Mouse (Mus musculus): ENCODE data around the gene Ssbp3. TPM values are rescaled to one million over a fixed set of nuclear protein-coding genes. Genes with fewer than 3 reads are reported as not detected.

Ssbp3 gene
- polyA plus RNA-seq, 1 experiment: 27.8 TPM

DNA sequence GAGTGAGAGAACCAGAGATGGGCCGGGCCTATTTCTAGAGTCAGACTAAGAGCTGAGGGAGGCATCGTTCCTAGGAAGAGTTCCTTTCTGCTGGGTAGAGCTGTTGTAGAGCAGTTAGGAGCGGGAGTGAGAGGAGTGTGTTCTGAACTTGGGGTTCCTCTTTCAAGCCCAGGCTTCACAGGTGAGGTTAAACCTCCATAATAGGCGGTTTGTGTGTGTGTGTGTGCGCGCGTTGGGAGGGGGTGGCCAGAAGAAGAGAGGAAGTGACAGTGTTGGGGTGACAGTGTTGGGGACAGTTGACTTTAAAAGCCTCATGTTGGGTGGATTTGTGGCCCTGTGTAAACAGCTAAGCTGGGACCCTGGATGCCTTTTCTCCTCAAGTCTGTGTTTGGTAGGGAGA, 22.1 kb downstream of the Ssbp3 start:
- Histone ChIP-seq H3K4me3 (ENCODE audit: extremely low read depth, insufficient read depth, insufficient read length) (no peak overlapping the region), H3K4me1 (ENCODE audit: control insufficient read depth, insufficient read depth, insufficient read length) (peaks cover 11% of the 10 kb centered on the region; the same call in 1 of the 2 replicates), H3K27ac (ENCODE audit: insufficient read depth, low read length) (no peak overlapping the region), H3K36me3 (ENCODE audit: control insufficient read depth, insufficient read depth, low read length) (no peaks in the 10 kb centered on the region), H3K27me3 (ENCODE audit: control insufficient read depth, insufficient read depth, low read length) (no peaks in the 10 kb centered on the region)
- TF ChIP-seq POLR2A (IDR thresholded peaks at IDR 0.05; ENCODE audit: low read depth, low read length): no peak
- TF ChIP-seq CTCF (IDR thresholded peaks at IDR 0.05; ENCODE audit: extremely low read depth, insufficient read depth, insufficient read length, insufficient replicate concordance): no peak
- no peak for DNase-seq (ENCODE audit: low read depth in 1 of 2, low spot score in 2 of 2)
- WGBS: 60% methylated on average over 7 of the region's 7 CpGs

DNA sequence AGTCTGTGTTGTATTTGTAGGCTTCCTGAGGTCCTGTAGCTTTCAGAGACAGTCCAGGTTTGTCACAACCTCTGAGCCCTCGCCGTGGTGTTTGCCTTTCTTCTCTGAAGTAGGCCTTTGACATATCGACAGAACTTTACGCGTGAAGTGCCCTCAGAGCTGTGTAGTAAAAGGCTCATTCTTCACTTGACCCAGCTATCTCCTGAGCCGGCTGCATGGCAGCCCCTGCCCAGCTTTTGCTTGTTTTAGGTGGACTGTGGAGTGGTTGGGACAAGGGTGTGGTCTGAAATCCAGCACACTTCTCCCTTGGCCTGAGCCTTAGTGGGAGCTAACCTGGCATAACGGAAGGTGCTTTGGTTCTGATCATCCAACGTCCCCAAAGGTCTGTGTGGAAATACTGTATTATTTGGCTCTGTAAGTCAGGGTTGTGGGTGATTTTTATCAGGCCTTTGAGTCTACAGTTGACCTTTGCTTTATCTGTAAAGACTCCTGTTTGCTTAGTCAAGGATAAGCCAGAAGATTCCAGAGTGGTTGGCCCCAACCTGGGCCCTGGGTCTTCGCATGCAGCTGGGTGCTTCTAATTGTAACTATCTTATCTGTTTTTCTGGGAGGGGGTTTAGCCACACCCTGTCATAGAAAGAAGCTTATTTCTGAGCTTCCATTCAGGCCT, 23.4 kb downstream of the Ssbp3 start:
- TF ChIP-seq CTCF (IDR thresholded peaks at IDR 0.05; ENCODE audit: extremely low read depth, insufficient read depth, insufficient read length, insufficient replicate concordance) (no peak), POLR2A (IDR thresholded peaks at IDR 0.05; ENCODE audit: low read depth, low read length) (no peak)
- no peak for DNase-seq (ENCODE audit: low read depth in 1 of 2, low spot score in 2 of 2)
- 87% methylated on average over 9 of the region's 9 CpGs for WGBS
- H3K4me3 ChIP-seq (ENCODE audit: extremely low read depth, insufficient read depth, insufficient read length): no peak overlapping the region
- H3K27ac ChIP-seq (ENCODE audit: insufficient read depth, low read length): no peak overlapping the region
- H3K27me3 ChIP-seq (ENCODE audit: control insufficient read depth, insufficient read depth, low read length): no peaks in the 10 kb centered on the region
- no peaks in the 10 kb centered on the region for H3K36me3 ChIP-seq (ENCODE audit: control insufficient read depth, insufficient read depth, low read length)
- peaks cover 11% of the 10 kb centered on the region; the same call in 1 of the 2 replicates for H3K4me1 ChIP-seq (ENCODE audit: control insufficient read depth, insufficient read depth, insufficient read length)

DNA sequence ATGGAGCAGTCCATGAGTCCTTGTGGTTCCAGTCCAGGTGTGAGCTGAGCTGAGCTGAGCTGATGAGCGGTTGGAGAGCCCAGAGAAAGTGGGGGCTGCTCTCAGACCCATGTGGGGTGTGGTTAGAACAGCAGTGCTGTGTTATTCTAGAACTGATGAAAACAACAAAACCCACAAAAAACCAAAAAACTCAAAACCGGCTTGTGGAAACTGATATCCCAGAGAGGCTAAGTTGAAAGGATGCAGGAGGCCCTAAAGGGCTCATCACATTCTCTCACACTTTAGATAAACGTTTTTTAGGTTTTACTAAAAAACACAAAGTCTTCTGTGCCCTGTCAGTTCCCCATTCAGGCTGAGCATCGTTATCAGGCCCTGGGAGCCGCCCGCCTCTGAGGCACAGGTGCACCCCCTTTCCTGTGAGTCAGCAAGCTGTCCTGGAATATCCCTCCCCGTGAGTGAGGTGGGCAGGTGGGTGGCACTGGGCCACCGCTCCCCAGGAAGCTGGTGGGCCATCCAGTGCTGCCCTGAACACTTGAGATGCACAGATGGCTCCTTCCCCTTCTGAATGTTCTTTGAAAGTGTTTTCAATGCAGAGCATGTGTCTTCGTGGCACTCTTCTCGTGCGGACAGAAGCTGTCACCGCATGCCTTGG, 24.6 kb downstream of the Ssbp3 start:
- WGBS: 27% methylated on average over 12 of the region's 12 CpGs
- Histone ChIP-seq H3K4me3 (ENCODE audit: extremely low read depth, insufficient read depth, insufficient read length) (no peak overlapping the region), H3K36me3 (ENCODE audit: control insufficient read depth, insufficient read depth, low read length) (no peaks in the 10 kb centered on the region), H3K27me3 (ENCODE audit: control insufficient read depth, insufficient read depth, low read length) (no peaks in the 10 kb centered on the region), H3K27ac (ENCODE audit: insufficient read depth, low read length) (no peak overlapping the region), H3K4me1 (ENCODE audit: control insufficient read depth, insufficient read depth, insufficient read length) (peaks cover 16% of the 10 kb centered on the region; the same call in 1 of the 2 replicates)
- DNase-seq (ENCODE audit: low read depth in 1 of 2, low spot score in 2 of 2): no peak
- no peak for TF ChIP-seq CTCF (IDR thresholded peaks at IDR 0.05; ENCODE audit: extremely low read depth, insufficient read depth, insufficient read length, insufficient replicate concordance)
- no peak for TF ChIP-seq POLR2A (IDR thresholded peaks at IDR 0.05; ENCODE audit: low read depth, low read length)

DNA sequence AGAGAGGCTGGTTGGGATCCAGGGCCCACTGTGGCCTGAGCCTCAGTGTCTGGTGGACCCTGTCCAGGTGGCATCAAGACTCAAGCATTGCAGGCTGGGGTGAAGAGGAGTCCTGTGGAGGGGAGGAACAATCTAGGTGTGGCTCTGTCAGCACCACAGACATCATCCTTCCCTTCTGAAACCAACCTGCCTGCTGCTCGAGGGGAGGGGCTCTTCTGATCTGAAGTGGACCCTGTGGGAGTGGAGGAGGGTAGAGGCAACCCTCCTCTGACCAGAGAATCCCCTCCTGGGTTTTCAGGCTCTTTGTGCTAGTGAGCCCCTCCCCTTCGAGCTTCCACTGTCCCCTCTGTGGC, 25.1 kb downstream of the Ssbp3 start:
- 31% methylated on average over 2 of the region's 2 CpGs for WGBS
- Histone ChIP-seq H3K36me3 (ENCODE audit: control insufficient read depth, insufficient read depth, low read length) (no peaks in the 10 kb centered on the region), H3K27ac (ENCODE audit: insufficient read depth, low read length) (no peak overlapping the region), H3K4me1 (ENCODE audit: control insufficient read depth, insufficient read depth, insufficient read length) (peaks cover 17% of the 10 kb centered on the region; the same call in 1 of the 2 replicates), H3K27me3 (ENCODE audit: control insufficient read depth, insufficient read depth, low read length) (no peaks in the 10 kb centered on the region), H3K4me3 (ENCODE audit: extremely low read depth, insufficient read depth, insufficient read length) (no peak overlapping the region)
- TF ChIP-seq CTCF (IDR thresholded peaks at IDR 0.05; ENCODE audit: extremely low read depth, insufficient read depth, insufficient read length, insufficient replicate concordance) (no peak), POLR2A (IDR thresholded peaks at IDR 0.05; ENCODE audit: low read depth, low read length) (no peak)
- no peak for DNase-seq (ENCODE audit: low read depth in 1 of 2, low spot score in 2 of 2)

DNA sequence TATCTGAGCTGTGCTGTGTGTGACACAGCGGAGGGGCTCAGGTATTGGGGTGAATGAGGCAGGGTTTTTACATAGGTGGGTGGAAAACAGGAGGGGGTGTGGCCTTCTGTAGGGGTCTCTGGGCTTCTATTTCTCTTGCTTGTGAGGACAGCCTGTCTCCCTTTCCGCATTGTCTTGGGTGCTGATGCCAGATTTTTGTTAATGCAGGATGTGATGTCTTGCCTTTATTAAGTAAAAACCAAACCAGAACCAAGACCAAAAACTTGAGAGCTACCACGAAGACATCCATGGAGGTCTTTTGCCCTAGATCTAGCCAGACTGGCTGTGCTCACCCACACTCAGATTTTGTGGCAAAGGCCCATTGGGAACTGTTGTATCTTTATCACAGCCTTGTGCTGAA, 25.5 kb downstream of the Ssbp3 start:
- WGBS: 90% methylated on average over 3 of the region's 3 CpGs
- Histone ChIP-seq H3K27ac (ENCODE audit: insufficient read depth, low read length) (no peak overlapping the region), H3K27me3 (ENCODE audit: control insufficient read depth, insufficient read depth, low read length) (no peaks in the 10 kb centered on the region), H3K4me1 (ENCODE audit: control insufficient read depth, insufficient read depth, insufficient read length) (peaks cover 22% of the 10 kb centered on the region; the same call in 1 of the 2 replicates), H3K36me3 (ENCODE audit: control insufficient read depth, insufficient read depth, low read length) (no peaks in the 10 kb centered on the region), H3K4me3 (ENCODE audit: extremely low read depth, insufficient read depth, insufficient read length) (no peak overlapping the region)
- no peak for DNase-seq (ENCODE audit: low read depth in 1 of 2, low spot score in 2 of 2)
- TF ChIP-seq CTCF (IDR thresholded peaks at IDR 0.05; ENCODE audit: extremely low read depth, insufficient read depth, insufficient read length, insufficient replicate concordance) (no peak), POLR2A (IDR thresholded peaks at IDR 0.05; ENCODE audit: low read depth, low read length) (no peak)

DNA sequence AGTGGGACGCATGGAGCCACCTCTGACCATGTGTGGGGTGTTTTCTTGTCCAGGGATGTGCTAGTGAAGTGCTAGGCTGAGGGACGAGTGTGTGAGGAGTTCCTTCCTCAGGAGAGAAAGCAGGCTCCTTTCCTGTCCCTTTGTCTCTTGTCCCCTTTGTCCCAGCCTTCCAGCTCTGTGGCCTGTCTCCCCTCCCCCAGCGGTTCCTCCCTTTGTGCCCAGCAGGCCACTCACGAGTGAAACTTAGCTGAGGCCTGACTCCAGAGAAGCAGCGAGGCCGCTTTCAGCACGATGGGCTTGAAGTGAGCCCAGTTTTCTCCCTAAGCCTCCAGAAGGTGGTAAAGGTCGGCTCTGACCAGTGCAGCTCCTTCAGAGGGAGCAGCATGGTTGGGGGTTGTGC, 26.2 kb downstream of the Ssbp3 start:
- DNase-seq (ENCODE audit: low read depth in 1 of 2, low spot score in 2 of 2): no peak
- H3K27ac ChIP-seq (ENCODE audit: insufficient read depth, low read length): no peak overlapping the region
- 85% methylated on average over 8 of the region's 8 CpGs for WGBS
- peaks cover 26% of the 10 kb centered on the region; the same call in 1 of the 2 replicates for H3K4me1 ChIP-seq (ENCODE audit: control insufficient read depth, insufficient read depth, insufficient read length)
- no peaks in the 10 kb centered on the region for H3K36me3 ChIP-seq (ENCODE audit: control insufficient read depth, insufficient read depth, low read length)
- no peaks in the 10 kb centered on the region for H3K27me3 ChIP-seq (ENCODE audit: control insufficient read depth, insufficient read depth, low read length)
- no peak overlapping the region for H3K4me3 ChIP-seq (ENCODE audit: extremely low read depth, insufficient read depth, insufficient read length)
- TF ChIP-seq POLR2A (IDR thresholded peaks at IDR 0.05; ENCODE audit: low read depth, low read length): no peak
- TF ChIP-seq CTCF (IDR thresholded peaks at IDR 0.05; ENCODE audit: extremely low read depth, insufficient read depth, insufficient read length, insufficient replicate concordance): no peak

Data from spleen, adult 2 months (tissue).